Mouse (Mus musculus) testis, adult 2 months (tissue): ENCODE results near the gene Dcbld2.

Source experiments
- CTCF ChIP-seq: fragments of 200-500 bp; IDR thresholded peaks from 2 replicates; pipeline ENCODE4 v1.5.1; 2012; ENCODE audit warnings: low read depth, mild to moderate bottlenecking, inconsistent platforms, low read length, moderate library complexity; ENCODE audit not compliant: control insufficient read depth, insufficient read depth, insufficient replicate concordance
- POLR2A ChIP-seq: fragments of 200-500 bp; IDR thresholded peaks from 2 replicates; pipeline ENCODE4 v1.6.1; 2012; ENCODE audit warnings: low read depth, mild to moderate bottlenecking, inconsistent platforms, low read length, moderate library complexity; ENCODE audit not compliant: control insufficient read depth

- no peak for TF ChIP-seq CTCF
- TF ChIP-seq POLR2A, result no peak
Observed at GRCm38 (mm10) chr16:58502566-58502965, 94.3 kb downstream of the Dcbld2 start.
